Mouse (Mus musculus): ENCODE results near the gene Large2. TPM values are rescaled to one million over a fixed set of nuclear protein-coding genes. Genes with fewer than 3 reads are reported as not detected.

Large2 gene
- total and polyA plus RNA-seq, 2 experiments from 2014 or later: 0.25 TPM; not detected in 1

- H3K27me3 ChIP-seq (ENCODE audit: control insufficient read depth, insufficient read depth, low read length): peaks cover 23% of the 10 kb centered on the region
- peak overlapping the region; percentile 85 for H3K27ac ChIP-seq (ENCODE audit: low read depth)
- H3K4me1 ChIP-seq (ENCODE audit: control insufficient read depth, insufficient read depth): peaks cover 16% of the 10 kb centered on the region; the same call in 1 of the 2 replicates
- WGBS: 0% methylated on average over 29 of the region's 29 CpGs
- H3K9me3 ChIP-seq (replicated peaks; ENCODE audit: control insufficient read depth, low read length): no peaks in the 10 kb centered on the region
- peaks cover 31% of the 10 kb centered on the region for H3K36me3 ChIP-seq (replicated peaks; ENCODE audit: control insufficient read depth, insufficient read depth, low read length)
- ATAC-seq (ENCODE audit: insufficient read depth, low read depth) (peak; percentile 97), DNase-seq (ENCODE audit: low spot score) (peak; percentile 100)
- H3K9ac ChIP-seq (replicated peaks; ENCODE audit: low read depth, low read length): peak overlapping the region; percentile 87
- H3K4me2 ChIP-seq (ENCODE audit: low read depth, low read length): peak overlapping the region; percentile 98
- H3K4me3 ChIP-seq (ENCODE audit: low read depth, low read length): peak overlapping the region; percentile 83
- TF ChIP-seq EP300 (IDR thresholded peaks at IDR 0.05; ENCODE audit: low read depth): no peak
- peak; percentile 1; the same call in 1 of the 2 replicates for TF ChIP-seq CTCF (IDR thresholded peaks at IDR 0.05; ENCODE audit: low read depth)
These were observed 492 bp upstream of the Large2 start for GRCm38 (mm10) chr2:92375099-92375623.

- ATAC-seq (ENCODE audit: insufficient read depth, low read depth) (no peak), DNase-seq (ENCODE audit: low spot score) (no peak)
- Histone ChIP-seq H3K9ac (replicated peaks; ENCODE audit: low read depth, low read length) (no peak overlapping the region), H3K4me2 (ENCODE audit: low read depth, low read length) (no peak overlapping the region), H3K4me1 (ENCODE audit: control insufficient read depth, insufficient read depth) (peaks cover 16% of the 10 kb centered on the region; the same call in 1 of the 2 replicates), H3K9me3 (replicated peaks; ENCODE audit: control insufficient read depth, low read length) (no peaks in the 10 kb centered on the region), H3K27me3 (ENCODE audit: control insufficient read depth, insufficient read depth, low read length) (peaks cover 40% of the 10 kb centered on the region), H3K27ac (ENCODE audit: low read depth) (no peak overlapping the region), H3K4me3 (ENCODE audit: low read depth, low read length) (no peak overlapping the region), H3K36me3 (replicated peaks; ENCODE audit: control insufficient read depth, insufficient read depth, low read length) (peaks cover 15% of the 10 kb centered on the region)
- no peak for TF ChIP-seq CTCF (IDR thresholded peaks at IDR 0.05; ENCODE audit: low read depth)
- no peak for TF ChIP-seq EP300 (IDR thresholded peaks at IDR 0.05; ENCODE audit: low read depth)
- 75% methylated on average over 11 of the region's 11 CpGs for WGBS
These were observed 1.2 kb downstream of the Large2 start for GRCm38 (mm10) chr2:92373437-92373813.

DNA sequence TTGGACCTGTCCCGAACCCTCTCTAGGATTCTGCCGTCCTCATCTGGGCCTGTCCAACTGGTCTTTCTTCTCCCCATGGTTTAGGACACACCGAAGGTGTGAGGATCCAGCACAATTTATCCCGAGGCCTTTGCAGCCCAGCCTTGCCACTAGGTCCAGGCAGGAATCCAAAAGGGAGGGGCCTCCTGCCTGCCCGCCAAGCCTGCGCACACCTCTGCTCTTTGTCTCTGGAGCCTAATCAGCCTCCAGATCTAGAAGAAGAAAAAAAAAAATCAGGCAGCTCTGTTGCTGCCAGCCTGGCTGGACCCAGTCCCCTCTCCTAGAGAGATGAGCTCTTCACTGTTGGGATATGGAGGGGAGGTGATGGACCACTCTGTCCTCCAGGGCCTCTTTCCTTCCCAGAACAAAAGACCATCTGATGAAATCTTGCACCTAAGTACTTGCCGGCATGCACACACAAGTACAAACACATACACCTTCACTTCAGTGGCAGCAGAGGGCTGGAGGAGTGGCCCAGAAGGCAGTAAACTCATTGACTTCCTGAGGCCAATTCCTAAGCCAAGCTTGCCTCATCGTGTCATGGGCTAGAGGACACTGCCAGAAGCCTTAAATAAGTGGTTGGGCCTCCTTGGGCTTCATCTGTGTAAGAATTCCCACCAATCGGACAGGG lies 1.8 kb downstream of the Large2 start:
- Histone ChIP-seq H3K4me3 (ENCODE audit: low read depth, low read length) (no peak overlapping the region), H3K36me3 (replicated peaks; ENCODE audit: control insufficient read depth, insufficient read depth, low read length) (peaks cover 10% of the 10 kb centered on the region), H3K27ac (ENCODE audit: low read depth) (no peak overlapping the region), H3K27me3 (ENCODE audit: control insufficient read depth, insufficient read depth, low read length) (peaks cover 40% of the 10 kb centered on the region), H3K4me1 (ENCODE audit: control insufficient read depth, insufficient read depth) (peaks cover 16% of the 10 kb centered on the region; the same call in 1 of the 2 replicates), H3K9ac (replicated peaks; ENCODE audit: low read depth, low read length) (no peak overlapping the region), H3K4me2 (ENCODE audit: low read depth, low read length) (no peak overlapping the region), H3K9me3 (replicated peaks; ENCODE audit: control insufficient read depth, low read length) (no peaks in the 10 kb centered on the region)
- WGBS: 71% methylated on average over 9 of the region's 9 CpGs
- no peak for DNase-seq (ENCODE audit: low spot score)
- TF ChIP-seq CTCF (IDR thresholded peaks at IDR 0.05; ENCODE audit: low read depth) (no peak), EP300 (IDR thresholded peaks at IDR 0.05; ENCODE audit: low read depth) (no peak)
- ATAC-seq (ENCODE audit: insufficient read depth, low read depth): no peak

GRCm38 (mm10) chr2:92371971-92372690 lies 2.5 kb downstream of the Large2 start:
- no peak overlapping the region for H3K4me3 ChIP-seq (ENCODE audit: low read depth, low read length)
- WGBS: 41% methylated on average over 10 of the region's 10 CpGs
- DNase-seq (ENCODE audit: low spot score): no peak
- no peak overlapping the region for H3K4me2 ChIP-seq (ENCODE audit: low read depth, low read length)
- no peaks in the 10 kb centered on the region for H3K9me3 ChIP-seq (replicated peaks; ENCODE audit: control insufficient read depth, low read length)
- H3K36me3 ChIP-seq (replicated peaks; ENCODE audit: control insufficient read depth, insufficient read depth, low read length): 0 out of 2 replicates have a peak, but pooled peaks cover 2% of the 10 kb centered on the region
- TF ChIP-seq EP300 (IDR thresholded peaks at IDR 0.05; ENCODE audit: low read depth) (no peak), CTCF (IDR thresholded peaks at IDR 0.05; ENCODE audit: low read depth) (no peak)
- peaks cover 40% of the 10 kb centered on the region for H3K27me3 ChIP-seq (ENCODE audit: control insufficient read depth, insufficient read depth, low read length)
- peaks cover 16% of the 10 kb centered on the region; the same call in 1 of the 2 replicates for H3K4me1 ChIP-seq (ENCODE audit: control insufficient read depth, insufficient read depth)
- H3K27ac ChIP-seq (ENCODE audit: low read depth): no peak overlapping the region
- no peak overlapping the region for H3K9ac ChIP-seq (replicated peaks; ENCODE audit: low read depth, low read length)
- ATAC-seq (ENCODE audit: insufficient read depth, low read depth): no peak

GRCm38 (mm10) chr2:92370821-92371805 lies 3.6 kb downstream of the Large2 start:
- peaks cover 13% of the 10 kb centered on the region; the same call in 1 of the 2 replicates for H3K4me1 ChIP-seq (ENCODE audit: control insufficient read depth, insufficient read depth)

More at GRCm38 (mm10) chr2:92370821-92371805, 3.6 kb downstream of the Large2 start:
- ATAC-seq (ENCODE audit: insufficient read depth, low read depth) (no peak), DNase-seq (ENCODE audit: low spot score) (no peak)
- peak overlapping the region; percentile 39 for H3K4me3 ChIP-seq (ENCODE audit: low read depth, low read length)
- H3K9me3 ChIP-seq (replicated peaks; ENCODE audit: control insufficient read depth, low read length): no peaks in the 10 kb centered on the region
- no peak for TF ChIP-seq EP300 (IDR thresholded peaks at IDR 0.05; ENCODE audit: low read depth)
- TF ChIP-seq CTCF (IDR thresholded peaks at IDR 0.05; ENCODE audit: low read depth): no peak
- peaks cover 40% of the 10 kb centered on the region for H3K27me3 ChIP-seq (ENCODE audit: control insufficient read depth, insufficient read depth, low read length)
- H3K9ac ChIP-seq (replicated peaks; ENCODE audit: low read depth, low read length): no peak overlapping the region; the same call in 1 of the 2 replicates
- 4% methylated on average over 45 of the region's 45 CpGs for WGBS
- H3K36me3 ChIP-seq (replicated peaks; ENCODE audit: control insufficient read depth, insufficient read depth, low read length): no peaks in the 10 kb centered on the region
- H3K27ac ChIP-seq (ENCODE audit: low read depth): no peak overlapping the region
- peak overlapping the region; percentile 60 for H3K4me2 ChIP-seq (ENCODE audit: low read depth, low read length)

Data from heart, postnatal 0 days (tissue).